Mouse (Mus musculus) heart, embryonic 14.5 days (tissue): Measurements from ENCODE around the gene Gpr3. TPM values are rescaled to one million over a fixed set of nuclear protein-coding genes. Genes with fewer than 3 reads are reported as not detected.

ENCODE experiments used
- ATAC-seq: fragments of 200-750 bp; cut with Nextera tagmentation; 2 replicates; pipeline ENCODE4 v1.8.0; 2017; ENCODE audit warnings: low read depth, moderate TSS enrichment; ENCODE audit not compliant: insufficient number of reproducible peaks, insufficient read depth, low FRiP score
- H3K27ac ChIP-seq, 2 experiments: fragments of 200-500 bp in 1 of 2; fragments of 300-500 bp in 1 of 2; sonication (generic) in 1 of 2; replicated peaks in 1 of 2; 2 replicates each; pipeline ENCODE4 v1.5.1; 2012 to 2014; ENCODE audit warnings: low read depth in 2 of 2, low read length in 2 of 2, control low read depth in 1 of 2, mild to moderate bottlenecking in 1 of 2, mixed read lengths in 1 of 2; ENCODE audit not compliant: control insufficient read depth in 1 of 2, insufficient read depth in 1 of 2
- H3K27me3 ChIP-seq: fragments of 300-500 bp; sonication (generic); 2 replicates; pipeline ENCODE4 v1.6.1; 2014; ENCODE audit warnings: mild to moderate bottlenecking, low read length, control low read depth; ENCODE audit not compliant: control insufficient read depth, insufficient read depth
- H3K36me3 ChIP-seq: fragments of 300-500 bp; sonication (generic); 2 replicates; pipeline ENCODE4 v1.6.1; 2014; ENCODE audit warnings: mild to moderate bottlenecking, control low read depth, low read length, mixed read lengths; ENCODE audit not compliant: control insufficient read depth, insufficient read depth
- H3K4me1 ChIP-seq, 2 experiments: fragments of 200-500 bp in 1 of 2; fragments of 300-500 bp in 1 of 2; sonication (generic) in 1 of 2; 2 replicates each; pipeline ENCODE4 v1.6.1; 2012 to 2014; ENCODE audit warnings: low read length in 2 of 2, control low read depth in 1 of 2, mixed read lengths in 1 of 2; ENCODE audit not compliant: control insufficient read depth in 2 of 2, insufficient read depth in 2 of 2
- H3K4me2 ChIP-seq: fragments of 300-500 bp; sonication (generic); 2 replicates; pipeline ENCODE4 v1.6.1; 2014; ENCODE audit warnings: mild to moderate bottlenecking, low read length
- H3K4me3 ChIP-seq, 2 experiments: fragments of 200-500 bp in 1 of 2; fragments of 300-500 bp in 1 of 2; sonication (generic) in 1 of 2; 2 replicates each; pipeline ENCODE4 v1.5.1; 2012 to 2014; ENCODE audit warnings: low read length in 2 of 2, mild to moderate bottlenecking in 2 of 2, control low read depth in 1 of 2, low read depth in 1 of 2, moderate library complexity in 1 of 2; ENCODE audit not compliant: control insufficient read depth in 1 of 2, insufficient read depth in 1 of 2
- H3K9ac ChIP-seq: fragments of 300-500 bp; sonication (generic); 2 replicates; pipeline ENCODE4 v1.6.1; 2014; ENCODE audit warnings: mild to moderate bottlenecking, low read length
- H3K9me3 ChIP-seq: fragments of 300-500 bp; sonication (generic); 2 replicates; pipeline ENCODE4 v1.6.1; 2016; ENCODE audit warnings: low read length, control low read depth; ENCODE audit not compliant: control insufficient read depth
- WGBS: fragments of 180-500 bp; shearing (Covaris S2); extraction: QIAGEN DNeasy Blood & Tissue Kit; methylation state at CpG from one replicate; pipeline ENCODE4 v1.1.7; 2014; 5-methylcytosine and 5-hydroxymethylcytosine counted together
- microRNA-seq: library from miRNA; unstranded; fragments of <30 nt; microRNA quantifications from one replicate; pipeline ENCODE4, GENCODE M21; 2016
- polyA plus RNA-seq: library from polyadenylated mRNA; unstranded; fragments of >200 nt; fragmentation: Nextera tagmentation; extraction: Ambion mirVana; gene quantifications from 2 replicates; pipeline ENCODE4 v1.2.1, GENCODE M21; 2014

The Gpr3 gene
- polyA plus RNA-seq, 1 experiment from 2014 or later = 0.58 TPM

- Histone ChIP-seq H3K36me3 (0 out of 2 replicates have a peak, but pooled peaks cover 5% of the 10 kb centered on the region), H3K9me3 (no peaks in the 10 kb centered on the region), H3K9ac (no peak overlapping the region), H3K27ac (peak overlapping the region in 1 of 2 experiments; percentile 56; a peak in 2 of 4 replicates), H3K4me1 (peaks cover 20 to 38% of the 10 kb centered on the region in 2 experiments), H3K4me3 (no peak overlapping the region), H3K27me3 (no peaks in the 10 kb centered on the region), H3K4me2 (no peak overlapping the region)
- ATAC-seq = no peak
- 46% methylated on average over 9 of the region's 9 CpGs for WGBS
Measured at GRCm38 (mm10) chr4:133166773-133167172, 45.6 kb downstream of the Gpr3 start.

- H3K4me3 ChIP-seq = no peak overlapping the region
- no peaks in the 10 kb centered on the region for H3K9me3 ChIP-seq
- no peaks in the 10 kb centered on the region for H3K27me3 ChIP-seq
- H3K9ac ChIP-seq = no peak overlapping the region
- H3K27ac ChIP-seq = no peak overlapping the region
- ATAC-seq = no peak
- H3K36me3 ChIP-seq = peaks cover 16% of the 10 kb centered on the region
- WGBS = 75% methylated on average over 6 of the region's 6 CpGs
- H3K4me1 ChIP-seq = peaks cover 15 to 23% of the 10 kb centered on the region in 2 experiments
- H3K4me2 ChIP-seq = no peak overlapping the region
Measured at GRCm38 (mm10) chr4:133162196-133162595, 50.1 kb downstream of the Gpr3 start.

DNA sequence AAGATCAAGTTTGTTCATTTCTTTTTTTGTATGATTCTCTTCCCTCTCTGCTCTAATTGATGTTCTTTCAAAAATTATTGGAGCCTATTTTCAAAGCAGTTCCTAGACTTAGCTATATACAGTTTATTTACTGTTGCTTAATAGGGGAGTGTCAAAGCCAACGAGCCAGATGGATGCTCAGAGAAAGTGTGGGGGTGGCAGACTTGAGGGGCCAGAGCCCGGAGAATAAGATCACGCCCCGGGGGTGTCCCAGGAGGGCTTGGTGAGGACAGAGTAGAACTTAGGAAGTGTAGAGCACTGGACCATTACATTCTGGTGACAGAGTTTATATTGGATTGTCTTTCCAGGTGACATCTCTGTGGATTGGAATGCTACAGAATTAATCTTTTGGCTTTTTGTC lies 51.5 kb downstream of the Gpr3 start:
- Histone ChIP-seq H3K9me3 (no peaks in the 10 kb centered on the region), H3K27me3 (no peaks in the 10 kb centered on the region), H3K4me1 (peaks cover 9 to 24% of the 10 kb centered on the region in 2 experiments), H3K9ac (no peak overlapping the region), H3K36me3 (peaks cover 18% of the 10 kb centered on the region), H3K27ac (no peak overlapping the region), H3K4me2 (no peak overlapping the region), H3K4me3 (no peak overlapping the region)
- WGBS = 66% methylated on average over 4 of the region's 4 CpGs
- ATAC-seq = no peak

GRCm38 (mm10) chr4:133160211-133160610 lies 52.1 kb downstream of the Gpr3 start:
- Histone ChIP-seq H3K4me2 (no peak overlapping the region), H3K4me3 (no peak overlapping the region), H3K9me3 (no peaks in the 10 kb centered on the region), H3K27ac (no peak overlapping the region), H3K9ac (no peak overlapping the region), H3K27me3 (no peaks in the 10 kb centered on the region), H3K4me1 (peaks cover 9 to 25% of the 10 kb centered on the region in 2 experiments), H3K36me3 (peaks cover 21% of the 10 kb centered on the region)
- WGBS = 83% methylated on average over 8 of the region's 8 CpGs
- ATAC-seq = no peak

GRCm38 (mm10) chr4:133159646-133160045 lies 52.7 kb downstream of the Gpr3 start:
- H3K9ac ChIP-seq = no peak overlapping the region
- H3K4me3 ChIP-seq = no peak overlapping the region
- no peak overlapping the region for H3K27ac ChIP-seq
- H3K27me3 ChIP-seq = no peaks in the 10 kb centered on the region
- no peak overlapping the region for H3K4me2 ChIP-seq
- WGBS = 80% methylated on average over 4 of the region's 4 CpGs
- peaks cover 18% of the 10 kb centered on the region for H3K36me3 ChIP-seq
- ATAC-seq = no peak
- H3K4me1 ChIP-seq = peaks cover 9 to 28% of the 10 kb centered on the region in 2 experiments
- H3K9me3 ChIP-seq = no peaks in the 10 kb centered on the region

Small RNAs within 50 kb of the gene (microRNA-seq; reads per million reads assigned to microRNA genes)
- gene Mir7017 = 1.1 reads per million

Other genes starting within 250 kb of the Gpr3 start
- gene Fgr, start 238.4 kb downstream of the Gpr3 start, polyA plus RNA-seq = 0.18 and 0.74 TPM in 2 replicates
- gene Ahdc1, start 201.3 kb downstream of the Gpr3 start, polyA plus RNA-seq = 7.1 and 9.0 TPM in 2 replicates
- 50.7 and 68.6 TPM in 2 replicates for gene Wasf2, start 82.0 kb downstream of the Gpr3 start, polyA plus RNA-seq
- 0.42 and 0.82 TPM in 2 replicates for gene Cd164l2, start 405 bp downstream of the Gpr3 start, polyA plus RNA-seq
- gene Map3k6, start 28.3 kb upstream of the Gpr3 start, polyA plus RNA-seq = 1.6 and 2.3 TPM in 2 replicates
- 0.34 and 0.42 TPM in 2 replicates for gene Sytl1, start 50.6 kb upstream of the Gpr3 start, polyA plus RNA-seq
- gene Tmem222, start 65.3 kb upstream of the Gpr3 start, polyA plus RNA-seq = 54.7 and 57.1 TPM in 2 replicates
- 16.9 and 17.3 TPM in 2 replicates for gene Wdtc1, start 140.9 kb upstream of the Gpr3 start, polyA plus RNA-seq
- gene Slc9a1, start 157.2 kb upstream of the Gpr3 start, polyA plus RNA-seq = 5.6 and 6.5 TPM in 2 replicates